Comparison of ENCODE assay signal across 10 mouse cellular contexts in the genomic region with DNA sequence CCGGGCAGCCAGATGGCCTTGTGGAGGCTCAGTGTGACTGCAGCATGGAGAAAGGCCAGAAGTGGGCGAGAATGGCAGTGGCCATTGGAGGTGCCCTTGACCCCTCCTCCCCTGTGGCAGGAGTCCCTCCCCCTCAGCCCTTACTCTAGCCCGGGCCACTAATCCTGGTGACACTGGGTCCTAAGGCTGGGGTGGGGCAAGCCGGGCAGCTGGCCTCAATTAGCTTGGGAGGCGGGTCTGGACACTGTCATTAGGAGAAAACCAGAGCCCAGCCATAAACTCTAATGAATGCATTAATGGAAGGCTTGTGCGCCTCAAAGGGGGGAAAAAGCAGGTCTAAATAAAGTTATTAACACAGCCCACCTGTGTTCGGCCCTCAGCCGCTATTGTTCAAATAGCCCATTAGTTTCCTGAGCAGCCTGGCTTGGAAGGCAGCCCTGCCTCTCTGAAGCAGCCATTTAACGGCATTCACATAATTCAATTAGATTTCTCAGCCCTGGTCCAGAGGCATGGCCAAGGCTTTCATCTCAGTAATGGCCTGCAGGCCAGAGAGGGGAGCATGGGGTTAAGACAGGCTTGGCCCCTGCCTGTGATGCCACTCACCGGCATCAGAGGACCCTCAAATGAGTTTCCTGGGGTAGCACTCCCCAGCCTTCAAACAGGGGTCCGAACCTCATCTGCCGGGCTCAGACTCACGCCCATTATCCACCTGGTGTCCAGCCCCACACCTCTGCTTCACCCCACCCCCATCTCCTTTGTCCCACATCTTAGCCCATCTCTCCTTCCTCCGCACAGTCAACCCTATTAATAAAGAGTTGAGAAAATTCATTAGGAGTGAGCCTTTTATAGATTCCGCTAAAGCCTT.
DNase-seq lines count a peak whose midpoint lies in the region; ATAC-seq and TF ChIP-seq lines count a peak whose summit lies in the region.
"Had no signal": no experiment of that assay in that cellular context is flagged by ENCODE, and none has a peak within 500 bp of the region (broad histone marks: within the 10 kb centered on the region; RNA-seq: fewer than 3 reads in every experiment).

No protein-coding gene starts in this region.

- H3K27me3 ChIP-seq in midbrain, embryonic 16.5 days (ENCODE audit: control insufficient read depth, insufficient read depth, low read depth, low read length) = peaks cover 8% of the 10 kb centered on the region

- no peak overlapping the region for H3K4me2 ChIP-seq in midbrain, embryonic 16.5 days (ENCODE audit: low read length)

- ATAC-seq in midbrain, embryonic 16.5 days = peak; percentile 28; the same call in 1 of the 2 replicates
- ATAC-seq: lung, postnatal 0 days had no signal

- peaks cover 8% of the 10 kb centered on the region; the same call in 1 of the 2 replicates for H3K9me3 ChIP-seq in midbrain, embryonic 16.5 days (replicated peaks; ENCODE audit: control insufficient read depth, low read length, poor library complexity, severe bottlenecking)

- no peak overlapping the region for H3K9ac ChIP-seq in midbrain, embryonic 16.5 days (ENCODE audit: low read depth, low read length)

- peak; percentile 54 for DNase-seq in Muller cell, postnatal 12 days (ENCODE audit: inconsistent ontology term)
- DNase-seq in brain, embryonic 14.5 days (ENCODE audit: low read depth) = peak; percentile 81
- DNase-seq in forelimb bud, embryonic 11.5 days (ENCODE audit: low read depth, low spot score) = peak; percentile 88
- no peak for DNase-seq in left cerebral cortex, adult 11 months (ENCODE audit: low spot score)
- no peak for DNase-seq in heart, adult 18-20 months
- DNase-seq in ovary, postnatal 14 days (ENCODE audit: low spot score) = no peak
- DNase-seq: cerebellum, postnatal 25 days; kidney, postnatal 25 days had no signal

- no peak overlapping the region for H3K4me3 ChIP-seq in midbrain, embryonic 16.5 days (ENCODE audit: low read depth, low read length)

- WGBS in midbrain, embryonic 16.5 days = 37% methylated on average over 15 of the region's 15 CpGs

- no peak overlapping the region for H3K27ac ChIP-seq in midbrain, embryonic 16.5 days (ENCODE audit: low read length)

- H3K4me1 ChIP-seq in midbrain, embryonic 16.5 days (ENCODE audit: control insufficient read depth, insufficient read depth, low read length) = peaks cover 11% of the 10 kb centered on the region

- H3K36me3 ChIP-seq in midbrain, embryonic 16.5 days (ENCODE audit: control insufficient read depth, insufficient read depth, low read length) = no peaks in the 10 kb centered on the region

- no peak for TF ChIP-seq CTCF in brain, embryonic 14.5 days (IDR thresholded peaks at IDR 0.05; ENCODE audit: borderline replicate concordance, extremely low read depth, insufficient read depth, insufficient read length)

- TF ChIP-seq POLR2A in brain, embryonic 14.5 days (IDR thresholded peaks at IDR 0.05; ENCODE audit: borderline replicate concordance, extremely low read depth, insufficient read depth, insufficient read length, poor library complexity, severe bottlenecking) = no peak

Comparison
In these comparisons a context has a peak if more than half of its experiments do, and no peak if none do; other contexts are left out.
1. DNase-seq: peak in Muller cell, postnatal 12 days (single experiment), brain, embryonic 14.5 days (single experiment) and forelimb bud, embryonic 11.5 days (single experiment); none in left cerebral cortex, adult 11 months (single experiment), heart, adult 18-20 months (0 of 2) and ovary, postnatal 14 days (single experiment).